Mouse (Mus musculus): ENCODE results near the gene Tmem97. TPM values are rescaled to one million over a fixed set of nuclear protein-coding genes. Genes with fewer than 3 reads are reported as not detected.

Tmem97 gene
- polyA plus RNA-seq, 1 experiment from 2014 or later: 30.4 TPM

DNA sequence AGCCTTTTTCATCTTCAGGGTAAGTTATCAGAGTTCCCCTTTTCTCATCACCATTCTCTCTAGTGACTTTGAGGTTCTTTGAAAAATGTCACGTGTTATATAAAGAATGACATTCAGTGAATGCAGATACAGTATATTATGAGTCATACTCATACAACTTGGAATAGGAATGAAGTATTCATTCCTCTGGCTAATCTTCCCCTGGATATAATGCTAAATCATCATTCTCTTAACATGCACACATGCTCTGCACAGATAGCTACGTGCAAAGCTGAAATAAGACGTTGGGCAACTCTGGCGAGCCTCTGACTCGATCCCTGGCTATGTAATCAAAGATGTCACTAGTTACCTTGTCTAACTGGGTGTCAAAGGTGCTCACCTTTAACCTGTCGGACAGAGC, 21.3 kb upstream of the Tmem97 start:
- ATAC-seq (replicated peaks): no peak
- Histone ChIP-seq H3K4me3 (no peak overlapping the region), H3K27ac (replicated peaks) (no peak overlapping the region), H3K27me3 (no peaks in the 10 kb centered on the region), H3K4me2 (replicated peaks) (no peak overlapping the region), H3K4me1 (no peaks in the 10 kb centered on the region), H3K9ac (replicated peaks) (no peak overlapping the region), H3K36me3 (peaks cover 47% of the 10 kb centered on the region), H3K9me3 (no peaks in the 10 kb centered on the region)
- WGBS: 90% methylated on average over 6 of the region's 6 CpGs

GRCm38 (mm10) chr11:78571441-78571840, 20.9 kb upstream of the Tmem97 start:
- Histone ChIP-seq H3K4me2 (replicated peaks) (no peak overlapping the region), H3K4me1 (no peaks in the 10 kb centered on the region), H3K9me3 (no peaks in the 10 kb centered on the region), H3K27ac (replicated peaks) (no peak overlapping the region), H3K9ac (replicated peaks) (no peak overlapping the region), H3K4me3 (no peak overlapping the region), H3K36me3 (peaks cover 47% of the 10 kb centered on the region), H3K27me3 (no peaks in the 10 kb centered on the region)
- 90% methylated on average over 8 of the region's 8 CpGs for WGBS
- no peak for ATAC-seq (replicated peaks)

GRCm38 (mm10) chr11:78569806-78570205, 19.2 kb upstream of the Tmem97 start:
- H3K9ac ChIP-seq (replicated peaks): no peak overlapping the region
- no peak for ATAC-seq (replicated peaks)
- no peaks in the 10 kb centered on the region for H3K4me1 ChIP-seq
- peaks cover 47% of the 10 kb centered on the region for H3K36me3 ChIP-seq
- H3K27ac ChIP-seq (replicated peaks): no peak overlapping the region
- WGBS: 77% methylated on average over 3 of the region's 3 CpGs
- H3K4me2 ChIP-seq (replicated peaks): no peak overlapping the region
- no peaks in the 10 kb centered on the region for H3K27me3 ChIP-seq
- no peaks in the 10 kb centered on the region for H3K9me3 ChIP-seq
- no peak overlapping the region for H3K4me3 ChIP-seq

DNA sequence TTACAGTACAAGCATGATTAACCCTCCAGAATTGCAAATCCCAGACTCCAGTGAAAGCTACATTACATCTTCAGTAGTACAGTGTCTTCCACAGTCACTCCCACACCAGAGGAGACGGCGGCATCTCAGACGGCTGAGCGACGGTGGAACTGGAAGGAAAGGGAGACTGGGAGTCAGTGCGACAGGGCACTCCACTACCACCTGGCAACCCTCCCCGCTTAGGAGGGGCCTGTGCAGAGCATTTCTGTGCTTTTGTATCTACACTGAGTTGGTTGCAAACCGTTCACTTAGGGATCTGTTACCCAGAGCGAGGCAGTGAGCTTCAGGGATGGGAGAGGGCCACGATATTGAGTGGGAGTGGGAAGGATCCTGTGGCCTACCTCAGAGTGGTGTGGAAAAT, 18.2 kb upstream of the Tmem97 start:
- no peaks in the 10 kb centered on the region for H3K9me3 ChIP-seq
- no peaks in the 10 kb centered on the region for H3K4me1 ChIP-seq
- 90% methylated on average over 10 of the region's 10 CpGs for WGBS
- no peak overlapping the region for H3K4me3 ChIP-seq
- no peak for ATAC-seq (replicated peaks)
- H3K27ac ChIP-seq (replicated peaks): no peak overlapping the region; the same call in 1 of the 2 replicates
- no peaks in the 10 kb centered on the region for H3K27me3 ChIP-seq
- no peak overlapping the region for H3K4me2 ChIP-seq (replicated peaks)
- no peak overlapping the region for H3K9ac ChIP-seq (replicated peaks)
- peaks cover 41% of the 10 kb centered on the region for H3K36me3 ChIP-seq

GRCm38 (mm10) chr11:78567614-78568013, 17.0 kb upstream of the Tmem97 start:
- H3K36me3 ChIP-seq: peaks cover 36% of the 10 kb centered on the region

GRCm38 (mm10) chr11:78566775-78567174, 16.2 kb upstream of the Tmem97 start:
- 86% methylated on average over 6 of the region's 6 CpGs for WGBS
- Histone ChIP-seq H3K27me3 (no peaks in the 10 kb centered on the region), H3K4me1 (no peaks in the 10 kb centered on the region), H3K4me2 (replicated peaks) (no peak overlapping the region), H3K36me3 (peaks cover 28% of the 10 kb centered on the region), H3K9ac (replicated peaks) (no peak overlapping the region), H3K9me3 (no peaks in the 10 kb centered on the region), H3K4me3 (no peak overlapping the region), H3K27ac (replicated peaks) (no peak overlapping the region)
- ATAC-seq (replicated peaks): no peak

More at GRCm38 (mm10) chr11:78567614-78568013, 17.0 kb upstream of the Tmem97 start:
- H3K4me1 ChIP-seq: no peaks in the 10 kb centered on the region
- H3K9ac ChIP-seq (replicated peaks): no peak overlapping the region
- no peak overlapping the region for H3K4me2 ChIP-seq (replicated peaks)
- H3K27ac ChIP-seq (replicated peaks): no peak overlapping the region
- H3K27me3 ChIP-seq: no peaks in the 10 kb centered on the region
- no peaks in the 10 kb centered on the region for H3K9me3 ChIP-seq
- no peak for ATAC-seq (replicated peaks)
- no peak overlapping the region for H3K4me3 ChIP-seq
- WGBS: 92% methylated on average over 6 of the region's 6 CpGs

GRCm38 (mm10) chr11:78560447-78560846, 9.9 kb upstream of the Tmem97 start:
- Histone ChIP-seq H3K27me3 (no peaks in the 10 kb centered on the region), H3K9ac (replicated peaks) (no peak overlapping the region), H3K9me3 (no peaks in the 10 kb centered on the region), H3K4me3 (no peak overlapping the region), H3K4me1 (no peaks in the 10 kb centered on the region), H3K36me3 (0 out of 2 replicates have a peak, but pooled peaks cover 2% of the 10 kb centered on the region), H3K4me2 (replicated peaks) (no peak overlapping the region), H3K27ac (replicated peaks) (no peak overlapping the region)
- ATAC-seq (replicated peaks): peak; percentile 63
- 15% methylated on average over 4 of the region's 4 CpGs for WGBS

DNA sequence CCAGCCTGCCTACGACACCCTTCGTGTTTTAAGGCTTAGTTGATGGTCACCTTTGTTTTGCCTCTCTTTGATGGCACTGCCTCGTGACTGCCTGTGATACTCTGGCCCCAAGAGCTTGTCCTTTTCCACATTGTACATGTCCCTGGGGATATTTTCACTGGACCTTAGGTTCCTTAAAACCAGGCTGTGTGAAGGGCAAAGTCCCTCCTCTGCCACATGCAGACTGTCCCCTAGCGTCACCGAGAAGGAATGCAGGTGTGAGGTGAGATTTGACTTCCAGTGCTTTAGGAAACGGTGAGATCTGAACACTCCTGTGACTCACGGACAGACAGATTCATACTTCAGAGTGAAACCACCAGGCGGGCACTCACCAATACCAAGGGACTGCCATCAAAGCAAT, 6.7 kb upstream of the Tmem97 start:
- Histone ChIP-seq H3K36me3 (no peaks in the 10 kb centered on the region), H3K27me3 (no peaks in the 10 kb centered on the region), H3K4me3 (no peak overlapping the region), H3K9ac (replicated peaks) (no peak overlapping the region), H3K4me1 (no peaks in the 10 kb centered on the region), H3K4me2 (replicated peaks) (no peak overlapping the region), H3K27ac (replicated peaks) (0 out of 2 replicates have a peak overlapping the region, but pooled peaks have one; percentile 7), H3K9me3 (peaks cover 5% of the 10 kb centered on the region; the same call in 1 of the 2 replicates)
- WGBS: 56% methylated on average over 8 of the region's 8 CpGs
- ATAC-seq (replicated peaks): no peak

DNA sequence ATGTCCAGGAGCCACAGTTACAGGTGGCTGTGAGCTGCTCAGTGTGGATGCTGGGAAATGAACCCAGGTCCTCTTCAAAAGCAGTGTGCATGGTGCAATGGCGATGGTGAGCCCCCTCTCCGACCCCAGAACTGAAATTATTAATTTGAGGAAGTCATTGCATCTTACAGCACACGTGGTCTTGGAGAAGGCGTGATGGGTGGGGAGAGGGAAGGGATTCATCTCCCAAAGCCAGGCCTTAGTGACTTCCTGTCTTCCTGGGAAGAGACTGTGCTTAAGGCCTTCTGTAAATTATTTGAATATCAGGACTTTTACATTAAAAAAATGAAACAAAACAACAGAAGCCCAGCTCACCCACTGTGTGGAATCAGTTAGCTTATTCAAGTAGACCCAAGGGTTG, 5.5 kb upstream of the Tmem97 start:
- Histone ChIP-seq H3K27me3 (no peaks in the 10 kb centered on the region), H3K9me3 (peaks cover 5% of the 10 kb centered on the region; the same call in 1 of the 2 replicates), H3K4me1 (0 out of 2 replicates have a peak, but pooled peaks cover 2% of the 10 kb centered on the region), H3K27ac (replicated peaks) (no peak overlapping the region), H3K4me2 (replicated peaks) (no peak overlapping the region), H3K36me3 (no peaks in the 10 kb centered on the region), H3K9ac (replicated peaks) (no peak overlapping the region), H3K4me3 (no peak overlapping the region)
- 79% methylated on average over 4 of the region's 4 CpGs for WGBS
- ATAC-seq (replicated peaks): no peak

DNA sequence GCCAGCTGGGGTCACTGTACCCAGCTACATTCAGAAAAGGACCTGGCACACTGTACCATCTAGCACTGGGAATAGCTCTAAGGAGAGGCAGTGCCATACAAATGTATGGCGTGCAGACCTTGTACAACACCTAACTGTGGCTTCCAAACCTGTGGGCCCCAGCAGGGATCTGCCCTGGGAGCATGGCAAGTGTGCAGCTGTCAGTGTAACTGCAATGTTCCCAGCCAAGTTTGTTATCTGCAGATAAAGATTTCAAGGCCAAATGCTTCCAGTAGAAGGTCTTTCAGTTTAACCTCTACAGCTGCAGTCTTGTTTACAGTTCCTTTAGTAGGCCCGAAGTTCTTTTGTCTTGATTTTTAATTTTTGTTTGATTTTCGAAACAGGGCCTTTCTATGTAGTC, 5.0 kb upstream of the Tmem97 start:
- no peak overlapping the region for H3K4me2 ChIP-seq (replicated peaks)
- 85% methylated on average over 3 of the region's 3 CpGs for WGBS
- no peaks in the 10 kb centered on the region for H3K36me3 ChIP-seq
- no peak for ATAC-seq (replicated peaks)
- H3K27me3 ChIP-seq: no peaks in the 10 kb centered on the region
- 0 out of 2 replicates have a peak, but pooled peaks cover 3% of the 10 kb centered on the region for H3K4me1 ChIP-seq
- H3K9ac ChIP-seq (replicated peaks): no peak overlapping the region
- peaks cover 5% of the 10 kb centered on the region; the same call in 1 of the 2 replicates for H3K9me3 ChIP-seq
- no peak overlapping the region for H3K27ac ChIP-seq (replicated peaks)
- no peak overlapping the region for H3K4me3 ChIP-seq

GRCm38 (mm10) chr11:78551059-78551398, 452 bp upstream of the Tmem97 start:
- peak overlapping the region; percentile 75 for H3K4me2 ChIP-seq (replicated peaks)
- peak overlapping the region; percentile 81 for H3K27ac ChIP-seq (replicated peaks)
- ATAC-seq (replicated peaks): peak; percentile 63
- peaks cover 24% of the 10 kb centered on the region for H3K4me1 ChIP-seq
- WGBS: 34% methylated on average over 6 of the region's 6 CpGs
- peak overlapping the region; percentile 42 for H3K9ac ChIP-seq (replicated peaks)
- H3K9me3 ChIP-seq: peaks cover 5% of the 10 kb centered on the region; the same call in 1 of the 2 replicates
- no peaks in the 10 kb centered on the region for H3K36me3 ChIP-seq
- H3K27me3 ChIP-seq: no peaks in the 10 kb centered on the region
- peak overlapping the region; percentile 64 for H3K4me3 ChIP-seq

GRCm38 (mm10) chr11:78549491-78549987, 1.0 kb downstream of the Tmem97 start:
- H3K27ac ChIP-seq (replicated peaks): no peak overlapping the region
- H3K9ac ChIP-seq (replicated peaks): peak overlapping the region; percentile 59
- WGBS: 10% methylated on average over 5 of the region's 5 CpGs
- H3K9me3 ChIP-seq: peaks cover 5% of the 10 kb centered on the region; the same call in 1 of the 2 replicates
- peak overlapping the region; percentile 75 for H3K4me2 ChIP-seq (replicated peaks)
- H3K4me3 ChIP-seq: peak overlapping the region; percentile 64
- ATAC-seq (replicated peaks): no peak
- no peaks in the 10 kb centered on the region for H3K36me3 ChIP-seq
- H3K27me3 ChIP-seq: no peaks in the 10 kb centered on the region
- H3K4me1 ChIP-seq: peaks cover 24% of the 10 kb centered on the region
